Mouse (Mus musculus) bone marrow macrophage, adult 2 months (primary cell): ENCODE results near the gene Lrrc51.

Experiments used
- CTCF ChIP-seq: IDR thresholded peaks from 2 replicates; pipeline ENCODE4 v1.5.1; 2012; ENCODE audit warnings: low read depth, mild to moderate bottlenecking, low read length, moderate library complexity
- POLR2A ChIP-seq: IDR thresholded peaks from 2 replicates; pipeline ENCODE4 v1.6.1; 2012; ENCODE audit warnings: mild to moderate bottlenecking, low read depth, low read length, borderline replicate concordance

DNA sequence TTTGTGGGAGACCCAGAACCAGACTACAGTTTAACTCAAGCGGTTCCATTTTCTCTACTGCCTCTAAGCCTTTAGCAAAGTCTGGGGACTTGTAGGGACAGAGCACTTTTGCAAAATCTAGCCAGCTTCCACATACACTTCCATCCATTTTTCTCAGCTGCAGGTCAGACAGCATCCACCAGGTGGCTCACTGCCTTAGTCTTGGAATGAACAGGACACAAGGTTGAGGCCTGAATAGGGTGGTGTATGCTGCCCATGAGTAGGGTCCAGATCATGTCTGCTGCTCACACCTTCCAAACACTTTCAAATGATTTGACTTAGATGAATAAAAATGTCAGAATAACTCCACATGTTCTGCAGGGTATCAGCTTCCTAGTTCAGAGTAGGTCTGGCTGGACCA is 15.6 kb downstream of the Lrrc51 start:
- no peak for TF ChIP-seq POLR2A
- TF ChIP-seq CTCF, result peak; percentile 63
